Mouse (Mus musculus): ENCODE measurements at regions not wholly inside any gene's neighbourhood (a gene's known extent, or its start where the extent isn't known, plus 50 kb on each side); places are given as distances from the start of the nearest gene placed in this dataset.
"Not testable (repeated sequence)": the region's sequence is repeated elsewhere in the genome, so short reads cannot be mapped to it uniquely, and the experiment has no call there.

- Histone ChIP-seq H3K4me1 (replicated peaks; ENCODE audit: control insufficient read depth, insufficient read depth, low read length) (no peaks in the 10 kb centered on the region), H3K27ac (ENCODE audit: low read length) (no peak overlapping the region), H3K36me3 (ENCODE audit: control insufficient read depth, insufficient read depth) (no peaks in the 10 kb centered on the region), H3K9ac (replicated peaks; ENCODE audit: low read depth, low read length) (no peak overlapping the region), H3K9me3 (ENCODE audit: control insufficient read depth, low read length) (0 out of 2 replicates have a peak, but pooled peaks cover 2% of the 10 kb centered on the region), H3K4me2 (ENCODE audit: low read length) (no peak overlapping the region), H3K27me3 (replicated peaks; ENCODE audit: control insufficient read depth, insufficient read depth, low read length) (no peaks in the 10 kb centered on the region; the same call in 1 of the 2 replicates), H3K4me3 (replicated peaks; ENCODE audit: low read length) (no peak overlapping the region)
- peak; percentile 54 for ATAC-seq
- WGBS = 69% methylated on average over 12 of the region's 13 CpGs
Observed at GRCm38 (mm10) chr13:52282500-52282899, 248.6 kb downstream of the Diras2 start.

- no peak overlapping the region for H3K9ac ChIP-seq (replicated peaks; ENCODE audit: low read depth, low read length)
- no peak overlapping the region for H3K4me2 ChIP-seq (ENCODE audit: low read length)
- no peak for ATAC-seq
- no peaks in the 10 kb centered on the region for H3K4me1 ChIP-seq (replicated peaks; ENCODE audit: control insufficient read depth, insufficient read depth, low read length)
- H3K9me3 ChIP-seq (ENCODE audit: control insufficient read depth, low read length) = 0 out of 2 replicates have a peak, but pooled peaks cover 2% of the 10 kb centered on the region
- H3K4me3 ChIP-seq (replicated peaks; ENCODE audit: low read length) = no peak overlapping the region
- 91% methylated on average over 11 of the region's 11 CpGs for WGBS
- H3K36me3 ChIP-seq (ENCODE audit: control insufficient read depth, insufficient read depth) = no peaks in the 10 kb centered on the region
- H3K27me3 ChIP-seq (replicated peaks; ENCODE audit: control insufficient read depth, insufficient read depth, low read length) = no peaks in the 10 kb centered on the region
- H3K27ac ChIP-seq (ENCODE audit: low read length) = no peak overlapping the region
Observed at GRCm38 (mm10) chr13:52283456-52283855, 247.6 kb downstream of the Diras2 start.

GRCm38 (mm10) chr13:52284026-52284801 lies 246.9 kb downstream of the Diras2 start:
- no peak overlapping the region for H3K4me3 ChIP-seq (replicated peaks; ENCODE audit: low read length)
- 79% methylated on average over 12 of the region's 12 CpGs for WGBS
- no peak overlapping the region for H3K27ac ChIP-seq (ENCODE audit: low read length)
- H3K4me2 ChIP-seq (ENCODE audit: low read length) = no peak overlapping the region
- H3K36me3 ChIP-seq (ENCODE audit: control insufficient read depth, insufficient read depth) = no peaks in the 10 kb centered on the region
- H3K27me3 ChIP-seq (replicated peaks; ENCODE audit: control insufficient read depth, insufficient read depth, low read length) = no peaks in the 10 kb centered on the region
- 0 out of 2 replicates have a peak, but pooled peaks cover 2% of the 10 kb centered on the region for H3K9me3 ChIP-seq (ENCODE audit: control insufficient read depth, low read length)
- no peak overlapping the region for H3K9ac ChIP-seq (replicated peaks; ENCODE audit: low read depth, low read length)
- no peaks in the 10 kb centered on the region for H3K4me1 ChIP-seq (replicated peaks; ENCODE audit: control insufficient read depth, insufficient read depth, low read length)
- ATAC-seq = no peak

GRCm38 (mm10) chr13:52288400-52288799 lies 242.7 kb downstream of the Diras2 start:
- ATAC-seq = no peak
- WGBS = 37% methylated on average over 6 of the region's 6 CpGs
- Histone ChIP-seq H3K9ac (replicated peaks; ENCODE audit: low read depth, low read length) (no peak overlapping the region), H3K9me3 (ENCODE audit: control insufficient read depth, low read length) (no peaks in the 10 kb centered on the region), H3K4me3 (replicated peaks; ENCODE audit: low read length) (no peak overlapping the region), H3K4me2 (ENCODE audit: low read length) (no peak overlapping the region), H3K4me1 (replicated peaks; ENCODE audit: control insufficient read depth, insufficient read depth, low read length) (no peaks in the 10 kb centered on the region), H3K36me3 (ENCODE audit: control insufficient read depth, insufficient read depth) (no peaks in the 10 kb centered on the region), H3K27me3 (replicated peaks; ENCODE audit: control insufficient read depth, insufficient read depth, low read length) (no peaks in the 10 kb centered on the region), H3K27ac (ENCODE audit: low read length) (no peak overlapping the region)

GRCm38 (mm10) chr13:52295847-52296246 lies 235.2 kb downstream of the Diras2 start:
- no peak for ATAC-seq
- Histone ChIP-seq H3K36me3 (ENCODE audit: control insufficient read depth, insufficient read depth) (no peaks in the 10 kb centered on the region), H3K4me1 (replicated peaks; ENCODE audit: control insufficient read depth, insufficient read depth, low read length) (0 out of 2 replicates have a peak, but pooled peaks cover 5% of the 10 kb centered on the region), H3K27me3 (replicated peaks; ENCODE audit: control insufficient read depth, insufficient read depth, low read length) (no peaks in the 10 kb centered on the region), H3K9ac (replicated peaks; ENCODE audit: low read depth, low read length) (no peak overlapping the region), H3K27ac (ENCODE audit: low read length) (no peak overlapping the region), H3K9me3 (ENCODE audit: control insufficient read depth, low read length) (no peaks in the 10 kb centered on the region), H3K4me2 (ENCODE audit: low read length) (no peak overlapping the region), H3K4me3 (replicated peaks; ENCODE audit: low read length) (no peak overlapping the region)
- 92% methylated on average over 15 of the region's 15 CpGs for WGBS

- Histone ChIP-seq H3K4me2 (ENCODE audit: low read length) (no peak overlapping the region), H3K9me3 (ENCODE audit: control insufficient read depth, low read length) (no peaks in the 10 kb centered on the region), H3K27ac (ENCODE audit: low read length) (no peak overlapping the region), H3K36me3 (ENCODE audit: control insufficient read depth, insufficient read depth) (no peaks in the 10 kb centered on the region), H3K27me3 (replicated peaks; ENCODE audit: control insufficient read depth, insufficient read depth, low read length) (no peaks in the 10 kb centered on the region), H3K4me3 (replicated peaks; ENCODE audit: low read length) (no peak overlapping the region), H3K4me1 (replicated peaks; ENCODE audit: control insufficient read depth, insufficient read depth, low read length) (0 out of 2 replicates have a peak, but pooled peaks cover 5% of the 10 kb centered on the region), H3K9ac (replicated peaks; ENCODE audit: low read depth, low read length) (no peak overlapping the region)
- ATAC-seq = no peak
- 90% methylated on average over 9 of the region's 9 CpGs for whole genome bisulfite sequencing
Observed at GRCm38 (mm10) chr13:52296541-52297276, 234.4 kb downstream of the Diras2 start.

- Histone ChIP-seq H3K9me3 (ENCODE audit: control insufficient read depth, low read length) (no peaks in the 10 kb centered on the region), H3K4me2 (ENCODE audit: low read length) (no peak overlapping the region), H3K27ac (ENCODE audit: low read length) (no peak overlapping the region), H3K27me3 (replicated peaks; ENCODE audit: control insufficient read depth, insufficient read depth, low read length) (no peaks in the 10 kb centered on the region), H3K36me3 (ENCODE audit: control insufficient read depth, insufficient read depth) (no peaks in the 10 kb centered on the region), H3K4me1 (replicated peaks; ENCODE audit: control insufficient read depth, insufficient read depth, low read length) (0 out of 2 replicates have a peak, but pooled peaks cover 5% of the 10 kb centered on the region), H3K9ac (replicated peaks; ENCODE audit: low read depth, low read length) (no peak overlapping the region), H3K4me3 (replicated peaks; ENCODE audit: low read length) (no peak overlapping the region)
- WGBS = 66% methylated on average over 7 of the region's 7 CpGs
- no peak for ATAC-seq
Observed at GRCm38 (mm10) chr13:52297277-52297623, 233.8 kb downstream of the Diras2 start.

- H3K27me3 ChIP-seq (replicated peaks; ENCODE audit: control insufficient read depth, insufficient read depth, low read length) = no peaks in the 10 kb centered on the region
- no peak overlapping the region for H3K4me2 ChIP-seq (ENCODE audit: low read length)
- peak; percentile 64 for ATAC-seq
- WGBS = 26% methylated on average over 5 of the region's 5 CpGs
- H3K4me1 ChIP-seq (replicated peaks; ENCODE audit: control insufficient read depth, insufficient read depth, low read length) = 0 out of 2 replicates have a peak, but pooled peaks cover 5% of the 10 kb centered on the region
- no peak overlapping the region for H3K9ac ChIP-seq (replicated peaks; ENCODE audit: low read depth, low read length)
- no peaks in the 10 kb centered on the region for H3K9me3 ChIP-seq (ENCODE audit: control insufficient read depth, low read length)
- H3K36me3 ChIP-seq (ENCODE audit: control insufficient read depth, insufficient read depth) = no peaks in the 10 kb centered on the region
- no peak overlapping the region for H3K4me3 ChIP-seq (replicated peaks; ENCODE audit: low read length)
- H3K27ac ChIP-seq (ENCODE audit: low read length) = no peak overlapping the region
Observed at GRCm38 (mm10) chr13:52298362-52298761, 232.7 kb downstream of the Diras2 start.

- not testable (repeated sequence) for H3K9ac ChIP-seq (replicated peaks; ENCODE audit: low read depth, low read length); H3K4me2 ChIP-seq (ENCODE audit: low read length); H3K27me3 ChIP-seq (replicated peaks; ENCODE audit: control insufficient read depth, insufficient read depth, low read length); H3K36me3 ChIP-seq (ENCODE audit: control insufficient read depth, insufficient read depth); H3K27ac ChIP-seq (ENCODE audit: low read length); ATAC-seq; H3K9me3 ChIP-seq (ENCODE audit: control insufficient read depth, low read length); H3K4me1 ChIP-seq (replicated peaks; ENCODE audit: control insufficient read depth, insufficient read depth, low read length); H3K4me3 ChIP-seq (replicated peaks; ENCODE audit: low read length)
Observed at GRCm38 (mm10) chr13:52305328-52305727, 225.8 kb downstream of the Diras2 start.
